ENCODE assay signal across 24 mouse cellular contexts in the genomic region with DNA sequence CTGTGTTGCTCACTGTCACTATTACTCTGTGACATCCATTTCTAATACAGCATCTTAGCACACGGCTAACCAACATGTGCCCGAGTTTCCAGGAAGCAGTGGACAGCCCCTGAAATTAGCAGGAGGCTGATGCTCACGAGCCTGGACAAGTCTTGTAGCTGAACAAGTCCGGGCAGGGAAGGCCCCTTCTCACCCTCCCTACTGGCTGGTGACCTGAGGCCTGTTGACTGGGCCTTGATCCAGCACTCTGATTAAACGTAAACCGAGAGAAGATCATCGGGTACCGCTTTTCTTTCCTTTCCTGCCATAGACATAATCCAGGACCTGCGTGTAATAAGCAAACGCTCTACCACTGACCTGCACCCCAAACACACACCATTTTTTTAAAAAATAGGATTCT. TPM values are rescaled to one million over a fixed set of nuclear protein-coding genes. Genes with fewer than 3 reads are reported as not detected.
DNase-seq lines count a peak whose midpoint lies in the region; ATAC-seq and TF ChIP-seq lines count a peak whose summit lies in the region.
"Had no signal": no experiment of that assay in that cellular context is flagged by ENCODE, and none has a peak within 500 bp of the region (broad histone marks: within the 10 kb centered on the region; RNA-seq: fewer than 3 reads in every experiment).

No protein-coding gene starts in this region.

- H3K36me3 ChIP-seq in stomach, embryonic 16.5 days (ENCODE audit: control insufficient read depth, insufficient read depth, low read length), result peaks cover 63% of the 10 kb centered on the region
- H3K36me3 ChIP-seq in stomach, postnatal 0 days (ENCODE audit: control insufficient read depth, insufficient read depth, low read length), result peaks cover 45% of the 10 kb centered on the region
- H3K36me3 ChIP-seq in ES-Bruce4 (ENCODE audit: control insufficient read depth, insufficient read depth, low read length, poor library complexity, severe bottlenecking), result peaks cover 81% of the 10 kb centered on the region
- peaks cover 35% of the 10 kb centered on the region for H3K36me3 ChIP-seq in thymus, adult 2 months (ENCODE audit: control insufficient read depth, insufficient read depth, low read length)

- peak; percentile 38 for DNase-seq in kidney, adult 18-20 months
- no peak for DNase-seq in kidney, postnatal 10 days
- no peak for DNase-seq in stomach, postnatal 0 days (ENCODE audit: low spot score)
- peak; percentile 25 for DNase-seq in urinary bladder, postnatal 25 days (ENCODE audit: low spot score)
- DNase-seq in thymus, adult 2 months, result no peak
- DNase-seq in natural killer cell, adult 2 months (ENCODE audit: low spot score in 2 of 2), result no peak
- DNase-seq: adrenal gland, adult 2 months; adrenal gland, postnatal 25 days; cerebellum, adult 18-20 months; cerebellum, adult 9-11 months; cerebellum, postnatal 36 days; gastrocnemius, postnatal 10 days; heart, adult 18-20 months; heart, postnatal 10 days; heart, postnatal 4 days had no signal

- no peak for TF ChIP-seq POLR2A in ES-Bruce4 (IDR thresholded peaks at IDR 0.05; ENCODE audit: insufficient read depth, low read length)
- TF ChIP-seq POLR2A in thymus, adult 2 months (IDR thresholded peaks at IDR 0.05; ENCODE audit: control insufficient read depth, extremely low read depth, insufficient read depth, low read length, poor library complexity), result no peak

- no peaks in the 10 kb centered on the region for H3K9me3 ChIP-seq in stomach, embryonic 16.5 days (replicated peaks; ENCODE audit: control insufficient read depth, low read length)
- H3K9me3 ChIP-seq in stomach, postnatal 0 days (ENCODE audit: control insufficient read depth, low read length), result no peaks in the 10 kb centered on the region
- H3K9me3 ChIP-seq in ES-Bruce4 (replicated peaks; ENCODE audit: control insufficient read depth, insufficient read depth, low read length, poor library complexity, severe bottlenecking), result peaks cover 4% of the 10 kb centered on the region; the same call in 1 of the 2 replicates
- H3K9me3 ChIP-seq: embryonic facial prominence, embryonic 15.5 days; heart, embryonic 10.5 days; hindbrain, embryonic 12.5 days had no signal

- no peaks in the 10 kb centered on the region for H3K27me3 ChIP-seq in stomach, embryonic 16.5 days (ENCODE audit: control insufficient read depth, insufficient read depth, low read length)
- no peaks in the 10 kb centered on the region for H3K27me3 ChIP-seq in stomach, postnatal 0 days (ENCODE audit: control insufficient read depth, insufficient read depth, low read length)
- H3K27me3 ChIP-seq in ES-Bruce4 (ENCODE audit: control insufficient read depth, insufficient read depth, low read length, poor library complexity, severe bottlenecking), result no peaks in the 10 kb centered on the region
- no peaks in the 10 kb centered on the region for H3K27me3 ChIP-seq in thymus, adult 2 months (ENCODE audit: control insufficient read depth, insufficient read depth, low read length)
- H3K27me3 ChIP-seq: embryonic facial prominence, embryonic 15.5 days; hindbrain, embryonic 12.5 days had no signal

- H3K27ac ChIP-seq in stomach, embryonic 16.5 days (ENCODE audit: low read length), result no peak overlapping the region
- H3K27ac ChIP-seq in stomach, postnatal 0 days (replicated peaks), result no peak overlapping the region
- H3K27ac ChIP-seq in ES-Bruce4 (ENCODE audit: insufficient read depth, low read length), result peak overlapping the region; percentile 60; the same call in 1 of the 2 replicates
- H3K27ac ChIP-seq in thymus, adult 2 months (ENCODE audit: control insufficient read depth, insufficient read depth, low read length), result no peak overlapping the region
- H3K27ac ChIP-seq: embryonic facial prominence, embryonic 15.5 days; heart, embryonic 10.5 days; hindbrain, embryonic 12.5 days had no signal

- H3K9ac ChIP-seq in stomach, embryonic 16.5 days (ENCODE audit: low read length), result no peak overlapping the region
- no peak overlapping the region for H3K9ac ChIP-seq in stomach, postnatal 0 days (ENCODE audit: low read length)
- no peak overlapping the region for H3K9ac ChIP-seq in ES-Bruce4 (ENCODE audit: low read depth, poor library complexity, severe bottlenecking)
- H3K9ac ChIP-seq: embryonic facial prominence, embryonic 15.5 days; hindbrain, embryonic 12.5 days had no signal

- no peak overlapping the region for H3K4me2 ChIP-seq in stomach, embryonic 16.5 days (ENCODE audit: low read depth, low read length)
- H3K4me2 ChIP-seq in stomach, postnatal 0 days (replicated peaks; ENCODE audit: low read depth), result no peak overlapping the region
- H3K4me2 ChIP-seq: embryonic facial prominence, embryonic 15.5 days; hindbrain, embryonic 12.5 days had no signal

- peak; percentile 37; the same call in 1 of the 2 replicates for ATAC-seq in stomach, embryonic 16.5 days (ENCODE audit: insufficient read depth, low FRiP score)
- ATAC-seq in stomach, postnatal 0 days (ENCODE audit: low FRiP score, low TSS enrichment), result no peak
- ATAC-seq: forebrain, embryonic 16.5 days had no signal

- no peak for TF ChIP-seq EP300 in stomach, postnatal 0 days (optimal IDR thresholded peaks at IDR 0.05)
- TF ChIP-seq EP300 in ES-Bruce4 (IDR thresholded peaks at IDR 0.05; ENCODE audit: insufficient read depth, low read depth, low read length), result no peak

- H3K4me1 ChIP-seq in stomach, embryonic 16.5 days (ENCODE audit: control insufficient read depth, insufficient read depth, low read length), result no peaks in the 10 kb centered on the region
- H3K4me1 ChIP-seq in stomach, postnatal 0 days (replicated peaks; ENCODE audit: control insufficient read depth, insufficient read depth), result no peaks in the 10 kb centered on the region
- no peaks in the 10 kb centered on the region for H3K4me1 ChIP-seq in ES-Bruce4 (ENCODE audit: control insufficient read depth, insufficient read depth, low read length)
- no peaks in the 10 kb centered on the region for H3K4me1 ChIP-seq in thymus, adult 2 months (replicated peaks; ENCODE audit: control insufficient read depth, insufficient read depth, low read length)
- H3K4me1 ChIP-seq: embryonic facial prominence, embryonic 15.5 days; heart, embryonic 10.5 days; hindbrain, embryonic 12.5 days had no signal

- TF ChIP-seq CTCF in stomach, postnatal 0 days (IDR thresholded peaks at IDR 0.05; ENCODE audit: low read depth), result no peak
- no peak for TF ChIP-seq CTCF in ES-Bruce4 (IDR thresholded peaks at IDR 0.05; ENCODE audit: low read depth, low read length)
- TF ChIP-seq CTCF in thymus, adult 2 months (IDR thresholded peaks at IDR 0.05; ENCODE audit: borderline replicate concordance, control insufficient read depth, extremely low read depth, insufficient read depth, low read length, poor library complexity), result no peak

- H3K4me3 ChIP-seq in stomach, embryonic 16.5 days (replicated peaks; ENCODE audit: low read length), result no peak overlapping the region
- no peak overlapping the region for H3K4me3 ChIP-seq in stomach, postnatal 0 days (ENCODE audit: low read depth, low read length)
- no peak overlapping the region for H3K4me3 ChIP-seq in ES-Bruce4 (ENCODE audit: low read depth, low read length)
- H3K4me3 ChIP-seq in thymus, adult 2 months (ENCODE audit: control insufficient read depth, insufficient read depth, low read length), result no peak overlapping the region
- H3K4me3 ChIP-seq: embryonic facial prominence, embryonic 15.5 days; erythroblast, embryonic 14.5 days; heart, embryonic 10.5 days; hindbrain, embryonic 12.5 days had no signal

- 81% methylated on average over 10 of the region's 10 CpGs for WGBS in stomach, embryonic 16.5 days
- WGBS in stomach, postnatal 0 days, result 73% methylated on average over 10 of the region's 10 CpGs
- WGBS in thymus, adult 2 months, result 94% methylated on average over 10 of the region's 10 CpGs

RNA-seq across cellular contexts. Expression of a gene that starts 18.0 kb away (rescaled TPM):
- 53.9 and 56.1 TPM in 2 replicates for polyA plus RNA-seq in stomach, embryonic 16.5 days (2015; fragmentation: Nextera tagmentation; extraction: Ambion mirVana)
- 24.5 and 24.8 TPM in 2 replicates for polyA plus RNA-seq in stomach, postnatal 0 days (2015; fragmentation: Nextera tagmentation; extraction: Ambion mirVana)
- polyA plus RNA-seq in ES-Bruce4 (2011; ENCODE audit: insufficient read depth, insufficient read length, low read depth, missing spikeins), result 132 and 139 TPM in 2 replicates
- polyA plus RNA-seq in thymus, adult 2 months (2012; rRNA removed), result 80.9 and 88.8 TPM in 2 replicates

RNA-seq across cellular contexts. Expression of a gene that starts 21.6 kb away (rescaled TPM):
- polyA plus RNA-seq in stomach, embryonic 16.5 days (2015; fragmentation: Nextera tagmentation; extraction: Ambion mirVana), result 34.2 and 36.7 TPM in 2 replicates
- 16.6 TPM in 2 replicates for polyA plus RNA-seq in stomach, postnatal 0 days (2015; fragmentation: Nextera tagmentation; extraction: Ambion mirVana)
- polyA plus RNA-seq in ES-Bruce4 (2011; ENCODE audit: insufficient read depth, insufficient read length, low read depth, missing spikeins), result 50.4 and 51.4 TPM in 2 replicates
- 16.4 and 19.6 TPM in 2 replicates for polyA plus RNA-seq in thymus, adult 2 months (2012; rRNA removed)

RNA-seq across cellular contexts. Expression of a gene that starts 33.2 kb away (rescaled TPM):
- polyA plus RNA-seq in stomach, embryonic 16.5 days (2015; fragmentation: Nextera tagmentation; extraction: Ambion mirVana), result 1.0 and 1.4 TPM in 2 replicates
- 1.2 and 1.5 TPM in 2 replicates for polyA plus RNA-seq in stomach, postnatal 0 days (2015; fragmentation: Nextera tagmentation; extraction: Ambion mirVana)
- 0.51 and 0.75 TPM in 2 replicates for polyA plus RNA-seq in ES-Bruce4 (2011; ENCODE audit: insufficient read depth, insufficient read length, low read depth, missing spikeins)
- polyA plus RNA-seq in thymus, adult 2 months (2012; rRNA removed), result 0.04 and 0.22 TPM in 2 replicates
- polyA plus RNA-seq: adrenal gland, adult 2 months; C2C12; erythroblast, embryonic 14.5 days; heart, embryonic 14.5 days had no signal

Comparison
In these comparisons a context has a peak if more than half of its experiments do, and no peak if none do; other contexts are left out.
1. DNase-seq: peak in kidney, adult 18-20 months (single experiment) and urinary bladder, postnatal 25 days (single experiment); none in kidney, postnatal 10 days (single experiment), stomach, postnatal 0 days (single experiment), thymus, adult 2 months (single experiment) and natural killer cell, adult 2 months (0 of 2).